Comparison of ENCODE assay signal across 23 mouse cellular contexts in the genomic region with DNA sequence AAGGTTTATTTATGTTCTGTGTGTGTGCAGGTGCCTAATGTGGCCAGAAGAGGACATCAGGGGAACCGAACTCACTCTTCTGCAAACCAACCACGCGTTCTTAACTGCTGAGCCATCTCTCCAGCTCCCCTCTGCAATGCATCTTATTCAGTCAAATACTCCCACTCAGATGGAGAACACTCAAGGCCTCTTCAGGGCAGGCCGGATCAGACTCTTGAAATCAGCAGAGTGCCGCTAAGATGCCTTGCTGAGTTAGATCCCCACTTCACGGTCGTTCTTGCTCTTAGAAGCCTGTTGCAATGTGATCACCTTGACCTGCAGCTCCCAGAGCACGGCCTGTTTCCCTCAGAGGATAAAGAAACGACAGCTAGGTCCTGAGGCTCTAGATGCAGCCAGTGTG.
DNase-seq lines count a peak whose midpoint lies in the region; ATAC-seq and TF ChIP-seq lines count a peak whose summit lies in the region.
"Had no signal": no experiment of that assay in that cellular context is flagged by ENCODE, and none has a peak within 500 bp of the region (broad histone marks: within the 10 kb centered on the region; RNA-seq: fewer than 3 reads in every experiment).

No protein-coding gene starts in this region.

- H3K36me3 ChIP-seq in midbrain, postnatal 0 days (ENCODE audit: insufficient read depth, low read length): no peaks in the 10 kb centered on the region
- no peaks in the 10 kb centered on the region for H3K36me3 ChIP-seq in midbrain, embryonic 13.5 days
- no peaks in the 10 kb centered on the region for H3K36me3 ChIP-seq in lung, postnatal 0 days (ENCODE audit: insufficient read depth, low read length)
- no peaks in the 10 kb centered on the region for H3K36me3 ChIP-seq in stomach, postnatal 0 days (ENCODE audit: control insufficient read depth, insufficient read depth, low read length)
- no peaks in the 10 kb centered on the region for H3K36me3 ChIP-seq in heart, embryonic 10.5 days
- H3K36me3 ChIP-seq: embryonic facial prominence, embryonic 12.5 days; embryonic facial prominence, embryonic 15.5 days; heart, embryonic 13.5 days; hindbrain, embryonic 12.5 days; hindbrain, embryonic 15.5 days had no signal

- no peak for DNase-seq in midbrain, postnatal 0 days (ENCODE audit: low spot score)
- peak; percentile 92 for DNase-seq in lung, postnatal 0 days (ENCODE audit: low spot score)
- DNase-seq in lung, postnatal 25 days (ENCODE audit: low spot score): peak; percentile 74
- no peak for DNase-seq in stomach, postnatal 0 days (ENCODE audit: low spot score)
- DNase-seq in heart, embryonic 10.5 days (ENCODE audit: low spot score): no peak
- DNase-seq in thymus, postnatal 14 days: no peak
- DNase-seq in ovary, postnatal 14 days (ENCODE audit: low spot score): no peak
- DNase-seq: adrenal gland, adult 8-10 months; adrenal gland, postnatal 25 days; cerebellum, adult 11-12 months; cerebellum, adult 8-10 months; cerebellum, postnatal 10 days; gastrocnemius, postnatal 25 days; heart, adult 18-20 months; heart, postnatal 14 days had no signal

- 81% methylated on average over 9 of the region's 9 CpGs for WGBS in midbrain, postnatal 0 days
- 80% methylated on average over 9 of the region's 9 CpGs for WGBS in midbrain, embryonic 13.5 days
- WGBS in lung, postnatal 0 days: 42% methylated on average over 9 of the region's 9 CpGs
- 86% methylated on average over 9 of the region's 9 CpGs for WGBS in stomach, postnatal 0 days
- WGBS in heart, embryonic 10.5 days: 81% methylated on average over 9 of the region's 9 CpGs

- peak; percentile 82 for TF ChIP-seq EP300 in lung, postnatal 0 days (IDR thresholded peaks at IDR 0.05)
- no peak for TF ChIP-seq EP300 in stomach, postnatal 0 days (optimal IDR thresholded peaks at IDR 0.05)

- no peak overlapping the region for H3K4me3 ChIP-seq in midbrain, postnatal 0 days (ENCODE audit: low read depth, low read length)
- H3K4me3 ChIP-seq in midbrain, embryonic 13.5 days (replicated peaks): no peak overlapping the region
- no peak overlapping the region for H3K4me3 ChIP-seq in lung, postnatal 0 days (ENCODE audit: low read depth, low read length)
- H3K4me3 ChIP-seq in stomach, postnatal 0 days (ENCODE audit: low read depth, low read length): no peak overlapping the region
- no peak overlapping the region for H3K4me3 ChIP-seq in heart, embryonic 10.5 days
- H3K4me3 ChIP-seq: embryonic facial prominence, embryonic 12.5 days; embryonic facial prominence, embryonic 15.5 days; heart, embryonic 13.5 days; hindbrain, embryonic 12.5 days; hindbrain, embryonic 15.5 days had no signal

- no peaks in the 10 kb centered on the region for H3K27me3 ChIP-seq in midbrain, postnatal 0 days (ENCODE audit: insufficient read depth, low read length)
- peaks cover 2% of the 10 kb centered on the region for H3K27me3 ChIP-seq in midbrain, embryonic 13.5 days
- H3K27me3 ChIP-seq in lung, postnatal 0 days (replicated peaks; ENCODE audit: insufficient read depth, low read length): peaks cover 2% of the 10 kb centered on the region; the same call in 1 of the 2 replicates
- no peaks in the 10 kb centered on the region for H3K27me3 ChIP-seq in stomach, postnatal 0 days (ENCODE audit: control insufficient read depth, insufficient read depth, low read length)
- H3K27me3 ChIP-seq in heart, embryonic 10.5 days (ENCODE audit: insufficient read depth, poor library complexity, severe bottlenecking): peaks cover 37% of the 10 kb centered on the region
- H3K27me3 ChIP-seq: embryonic facial prominence, embryonic 15.5 days; hindbrain, embryonic 12.5 days; hindbrain, embryonic 15.5 days had no signal

- H3K4me2 ChIP-seq in midbrain, postnatal 0 days (ENCODE audit: low read depth, low read length, poor library complexity, severe bottlenecking): no peak overlapping the region
- H3K4me2 ChIP-seq in midbrain, embryonic 13.5 days (replicated peaks): no peak overlapping the region
- no peak overlapping the region for H3K4me2 ChIP-seq in lung, postnatal 0 days (replicated peaks; ENCODE audit: low read depth, low read length)
- no peak overlapping the region for H3K4me2 ChIP-seq in stomach, postnatal 0 days (replicated peaks; ENCODE audit: low read depth)
- H3K4me2 ChIP-seq: embryonic facial prominence, embryonic 12.5 days; embryonic facial prominence, embryonic 15.5 days; heart, embryonic 13.5 days; hindbrain, embryonic 12.5 days; hindbrain, embryonic 15.5 days had no signal

- no peak for ATAC-seq in midbrain, postnatal 0 days (ENCODE audit: low FRiP score)
- ATAC-seq in midbrain, embryonic 13.5 days: no peak
- ATAC-seq in lung, postnatal 0 days: peak; percentile 94
- no peak for ATAC-seq in stomach, postnatal 0 days (ENCODE audit: low FRiP score, low TSS enrichment)
- ATAC-seq: activated CD4-positive, CD25-positive, alpha-beta regulatory T cell, adult 4 months; forebrain, embryonic 14.5 days had no signal

- H3K9ac ChIP-seq in midbrain, postnatal 0 days (replicated peaks; ENCODE audit: low read length, poor library complexity, severe bottlenecking): no peak overlapping the region
- no peak overlapping the region for H3K9ac ChIP-seq in midbrain, embryonic 13.5 days (replicated peaks)
- H3K9ac ChIP-seq in lung, postnatal 0 days (replicated peaks; ENCODE audit: low read depth): no peak overlapping the region
- no peak overlapping the region for H3K9ac ChIP-seq in stomach, postnatal 0 days (ENCODE audit: low read length)
- H3K9ac ChIP-seq: embryonic facial prominence, embryonic 12.5 days; embryonic facial prominence, embryonic 15.5 days; heart, embryonic 13.5 days; hindbrain, embryonic 12.5 days; hindbrain, embryonic 15.5 days had no signal

- H3K9me3 ChIP-seq in midbrain, postnatal 0 days (ENCODE audit: low read length): no peaks in the 10 kb centered on the region
- H3K9me3 ChIP-seq in midbrain, embryonic 13.5 days: no peaks in the 10 kb centered on the region
- no peaks in the 10 kb centered on the region for H3K9me3 ChIP-seq in lung, postnatal 0 days (ENCODE audit: low read length)
- H3K9me3 ChIP-seq in stomach, postnatal 0 days (ENCODE audit: control insufficient read depth, low read length): no peaks in the 10 kb centered on the region
- H3K9me3 ChIP-seq in heart, embryonic 10.5 days: no peaks in the 10 kb centered on the region
- H3K9me3 ChIP-seq: embryonic facial prominence, embryonic 12.5 days; embryonic facial prominence, embryonic 15.5 days; heart, embryonic 13.5 days; hindbrain, embryonic 12.5 days; hindbrain, embryonic 15.5 days had no signal

- no peaks in the 10 kb centered on the region for H3K4me1 ChIP-seq in midbrain, postnatal 0 days (ENCODE audit: insufficient read depth, low read length)
- peaks cover 5% of the 10 kb centered on the region; the same call in 1 of the 2 replicates for H3K4me1 ChIP-seq in midbrain, embryonic 13.5 days (replicated peaks)
- H3K4me1 ChIP-seq in lung, postnatal 0 days (ENCODE audit: insufficient read depth, low read depth, low read length): no peaks in the 10 kb centered on the region
- H3K4me1 ChIP-seq in stomach, postnatal 0 days (replicated peaks; ENCODE audit: control insufficient read depth, insufficient read depth): no peaks in the 10 kb centered on the region
- H3K4me1 ChIP-seq in heart, embryonic 10.5 days: no peaks in the 10 kb centered on the region
- H3K4me1 ChIP-seq: embryonic facial prominence, embryonic 12.5 days; heart, embryonic 13.5 days; hindbrain, embryonic 12.5 days; hindbrain, embryonic 15.5 days had no signal

- H3K27ac ChIP-seq in midbrain, postnatal 0 days (ENCODE audit: low read depth, low read length): no peak overlapping the region
- H3K27ac ChIP-seq in midbrain, embryonic 13.5 days: no peak overlapping the region
- no peak overlapping the region for H3K27ac ChIP-seq in lung, postnatal 0 days (ENCODE audit: low read length)
- H3K27ac ChIP-seq in stomach, postnatal 0 days (replicated peaks): no peak overlapping the region
- H3K27ac ChIP-seq in heart, embryonic 10.5 days: no peak overlapping the region
- H3K27ac ChIP-seq: embryonic facial prominence, embryonic 12.5 days; embryonic facial prominence, embryonic 15.5 days; heart, embryonic 13.5 days; hindbrain, embryonic 12.5 days; hindbrain, embryonic 15.5 days had no signal

- TF ChIP-seq CTCF in midbrain, postnatal 0 days (IDR thresholded peaks at IDR 0.05): 0 out of 2 replicates have a peak, but pooled peaks have one; percentile 2
- peak; percentile 15; the same call in 1 of the 2 replicates for TF ChIP-seq CTCF in lung, postnatal 0 days (IDR thresholded peaks at IDR 0.05)
- TF ChIP-seq CTCF in stomach, postnatal 0 days (IDR thresholded peaks at IDR 0.05; ENCODE audit: low read depth): peak; percentile 4; the same call in 1 of the 2 replicates

Comparison
In these comparisons a context has a peak if more than half of its experiments do, and no peak if none do; other contexts are left out.
1. DNase-seq: peak in lung, postnatal 0 days (single experiment) and lung, postnatal 25 days (single experiment); none in midbrain, postnatal 0 days (single experiment), stomach, postnatal 0 days (single experiment), heart, embryonic 10.5 days (single experiment), thymus, postnatal 14 days (single experiment) and ovary, postnatal 14 days (single experiment).
2. Peak in every context shown above with its lines, with median percentiles within 50 percentile points of each other: CTCF ChIP-seq.